Mouse (Mus musculus) cerebellum, adult (tissue): Measurements from ENCODE around the gene Thsd7a.

ENCODE experiments used
- ATAC-seq: cut with Nextera tagmentation; 2 replicates; pipeline ENCODE4 v1.9.2; 2017; ENCODE audit warnings: mild to moderate bottlenecking, moderate library complexity, mixed read lengths; ENCODE audit not compliant: insufficient number of reproducible peaks, low FRiP score, low TSS enrichment

Thsd7a gene

GRCm38 (mm10) chr6:12693689-12694088 is 55.5 kb downstream of the Thsd7a start:
- no peak for ATAC-seq

DNA sequence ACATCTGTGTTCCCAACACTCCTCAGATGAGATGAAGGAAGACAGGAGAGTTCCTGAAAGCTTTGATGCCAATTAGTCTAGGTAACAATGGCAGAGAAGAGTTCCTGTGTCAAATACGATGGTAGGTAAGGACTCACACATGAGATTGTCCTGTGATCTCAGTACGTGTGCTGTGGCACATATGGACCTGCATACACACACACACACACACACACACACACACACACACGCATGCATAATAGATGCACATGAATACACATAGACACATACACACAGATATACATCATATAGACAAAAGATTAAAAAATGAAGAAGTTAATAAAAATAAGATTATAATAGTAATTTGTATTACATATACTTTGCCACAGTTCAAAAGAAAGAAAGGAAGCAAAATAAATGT is 56.0 kb downstream of the Thsd7a start:
- ATAC-seq, result no peak

- no peak for ATAC-seq
Observed at GRCm38 (mm10) chr6:12649633-12650032, 99.6 kb downstream of the Thsd7a start.

DNA sequence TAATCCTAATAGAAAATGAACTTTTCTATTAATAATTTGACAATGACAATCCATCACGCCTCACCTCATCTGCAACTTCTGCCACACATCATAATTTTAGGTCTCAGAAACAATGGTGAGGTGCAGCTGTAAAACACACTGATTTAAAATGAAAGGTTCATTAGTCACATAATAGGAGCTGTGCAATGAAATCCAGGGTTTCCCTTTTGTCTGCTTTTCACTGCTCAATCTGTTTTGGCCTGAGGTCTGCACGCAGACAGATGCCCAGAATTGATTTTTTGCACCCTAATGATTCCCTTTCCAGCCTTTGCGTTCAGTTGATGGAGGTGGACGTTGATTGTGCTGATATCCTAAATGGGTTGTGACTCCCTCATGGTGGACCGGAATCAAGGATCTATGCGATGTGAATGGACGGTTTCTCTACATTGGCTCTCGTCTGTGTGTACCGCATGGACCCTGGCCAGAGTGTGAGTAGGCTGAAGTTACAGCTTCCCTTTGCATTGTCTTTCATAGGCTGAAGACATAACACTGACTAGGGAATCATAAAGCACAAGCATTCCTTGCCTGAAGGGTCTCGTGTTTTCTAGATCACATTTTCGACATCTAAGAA is 120.5 kb downstream of the Thsd7a start:
- ATAC-seq, result no peak

DNA sequence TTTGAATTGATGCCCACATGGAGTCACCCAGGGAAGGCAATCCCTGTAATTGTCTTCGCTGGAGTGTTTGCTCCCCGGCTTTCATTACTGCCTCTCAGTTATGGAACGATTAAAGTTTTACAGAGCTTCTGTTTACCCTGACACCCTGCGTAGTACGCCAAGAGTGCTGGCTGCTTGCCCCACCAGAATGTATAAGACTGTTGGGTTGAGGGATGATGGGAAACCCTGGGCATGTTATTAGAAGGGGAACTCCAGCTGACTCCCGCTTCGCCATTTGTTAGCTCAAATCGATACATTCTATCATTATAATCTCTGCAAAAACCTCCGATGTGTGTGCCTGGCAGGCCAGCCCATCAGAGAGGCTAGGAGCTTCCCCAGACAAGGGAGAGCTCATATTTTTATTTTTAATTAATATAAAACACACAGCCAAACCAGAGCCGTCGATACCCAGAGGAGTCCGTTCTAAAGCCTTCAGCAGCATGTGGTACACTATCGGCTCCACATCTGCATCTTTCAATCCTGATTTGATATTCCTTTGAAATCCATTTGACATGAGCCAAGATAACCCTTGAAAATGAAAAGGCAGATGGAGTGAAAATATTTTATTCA is 142.5 kb downstream of the Thsd7a start:
- ATAC-seq, result no peak

DNA sequence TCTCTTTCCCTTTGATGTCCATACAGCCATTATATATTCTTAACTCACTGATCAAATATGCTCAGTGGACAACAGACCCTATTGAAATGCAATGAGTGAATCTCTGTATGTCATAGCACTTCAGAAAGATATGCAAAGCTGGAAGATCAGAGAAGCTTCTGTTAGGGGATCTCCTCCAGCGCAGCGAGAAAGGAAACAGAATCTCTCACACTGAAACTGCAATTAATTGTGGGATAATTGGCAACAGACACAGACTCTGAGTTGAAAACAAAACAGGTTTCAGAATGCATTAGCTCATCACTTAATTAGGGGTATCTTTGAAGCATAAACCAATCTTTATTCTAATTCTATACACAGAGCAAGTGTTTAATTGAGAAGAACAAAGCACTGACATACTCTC is 146.3 kb downstream of the Thsd7a start:
- ATAC-seq, result no peak

GRCm38 (mm10) chr6:12602161-12602560 is 147.0 kb downstream of the Thsd7a start:
- no peak for ATAC-seq

DNA sequence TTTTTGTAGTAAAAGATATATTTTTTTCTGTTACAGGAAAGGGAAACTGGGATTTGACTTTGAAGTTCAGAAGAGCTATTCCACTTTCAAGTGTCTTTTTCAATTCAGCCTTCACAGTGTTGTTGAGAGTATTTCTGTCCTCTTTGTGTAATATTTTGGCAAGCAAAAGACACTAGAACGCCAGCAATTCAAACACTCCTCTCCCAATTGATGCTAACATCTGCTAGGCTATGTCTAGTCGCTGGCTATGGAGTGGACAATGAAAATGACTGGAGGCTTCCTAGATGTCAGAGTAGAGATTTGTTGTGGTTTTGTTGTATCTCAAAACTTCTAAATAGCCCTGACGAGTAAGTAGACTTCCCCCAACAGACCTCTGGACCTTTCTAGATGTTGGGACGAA is 164.8 kb downstream of the Thsd7a start:
- no peak for ATAC-seq

- ATAC-seq, result no peak
Observed at GRCm38 (mm10) chr6:12581143-12581542, 168.1 kb downstream of the Thsd7a start.

- no peak for ATAC-seq
Observed at GRCm38 (mm10) chr6:12575619-12576216, 173.5 kb downstream of the Thsd7a start.

GRCm38 (mm10) chr6:12572202-12572601 is 177.0 kb downstream of the Thsd7a start:
- ATAC-seq, result no peak

- no peak for ATAC-seq
Observed at GRCm38 (mm10) chr6:12565136-12565535, 184.1 kb downstream of the Thsd7a start.

GRCm38 (mm10) chr6:12562336-12562735 is 186.9 kb downstream of the Thsd7a start:
- ATAC-seq, result no peak

- no peak for ATAC-seq
Observed at GRCm38 (mm10) chr6:12560500-12560899, 188.7 kb downstream of the Thsd7a start.

GRCm38 (mm10) chr6:12555114-12556099 is 193.8 kb downstream of the Thsd7a start:
- no peak for ATAC-seq

GRCm38 (mm10) chr6:12551176-12551575 is 198.0 kb downstream of the Thsd7a start:
- no peak for ATAC-seq

DNA sequence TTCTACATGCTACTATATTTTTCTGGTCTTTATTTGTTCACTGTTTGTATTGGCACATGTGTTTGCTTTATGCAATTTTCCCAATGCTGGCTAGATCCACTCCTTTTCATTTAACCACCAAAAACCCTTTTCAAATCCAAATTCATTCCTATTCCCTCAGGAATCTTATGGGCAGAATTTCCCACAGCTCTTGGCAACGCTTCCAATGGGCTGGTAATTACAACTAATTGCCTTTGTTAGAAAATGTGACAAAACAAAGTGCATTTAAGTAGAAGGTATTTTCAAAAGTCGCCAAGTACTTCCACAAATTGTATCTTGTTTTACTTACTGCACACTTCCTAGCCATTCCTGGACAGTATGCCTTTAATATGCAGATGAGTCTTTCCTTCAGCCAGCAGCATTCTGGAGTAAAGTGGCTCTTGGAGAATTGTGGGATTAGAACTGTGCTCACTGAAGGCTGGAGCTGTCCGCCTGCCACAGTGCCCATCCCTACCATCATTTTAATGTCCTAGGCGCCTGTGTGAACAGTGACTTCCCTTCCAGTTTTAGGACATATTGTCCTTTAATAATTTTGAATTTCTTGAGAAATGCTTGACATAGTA is 199.1 kb downstream of the Thsd7a start:
- no peak for ATAC-seq

GRCm38 (mm10) chr6:12544096-12544495 is 205.1 kb downstream of the Thsd7a start:
- no peak for ATAC-seq

- ATAC-seq, result no peak
Observed at GRCm38 (mm10) chr6:12542496-12542895, 206.7 kb downstream of the Thsd7a start.

DNA sequence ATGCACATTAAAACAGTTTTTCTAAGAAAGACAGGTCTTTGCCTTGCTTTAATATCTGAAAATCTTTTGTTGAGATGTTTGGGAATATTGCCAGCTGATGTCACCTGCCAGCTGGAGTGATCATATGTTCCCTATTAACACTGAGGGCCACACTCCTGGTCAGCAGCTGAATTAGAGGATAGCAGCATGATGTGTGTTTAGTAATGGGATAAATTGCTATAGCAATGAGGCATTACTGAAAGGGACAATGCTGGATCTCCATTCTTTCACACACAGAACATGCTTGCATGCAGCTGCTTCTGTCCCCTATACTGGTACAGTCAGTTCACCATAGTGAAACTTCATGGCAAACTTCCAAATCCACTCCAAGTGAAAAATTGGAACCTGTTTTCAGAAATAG is 230.1 kb downstream of the Thsd7a start:
- ATAC-seq, result peak; percentile 58; the same call in 1 of the 2 replicates
